9 mouse cellular contexts compared by ENCODE assay signal in the genomic region with DNA sequence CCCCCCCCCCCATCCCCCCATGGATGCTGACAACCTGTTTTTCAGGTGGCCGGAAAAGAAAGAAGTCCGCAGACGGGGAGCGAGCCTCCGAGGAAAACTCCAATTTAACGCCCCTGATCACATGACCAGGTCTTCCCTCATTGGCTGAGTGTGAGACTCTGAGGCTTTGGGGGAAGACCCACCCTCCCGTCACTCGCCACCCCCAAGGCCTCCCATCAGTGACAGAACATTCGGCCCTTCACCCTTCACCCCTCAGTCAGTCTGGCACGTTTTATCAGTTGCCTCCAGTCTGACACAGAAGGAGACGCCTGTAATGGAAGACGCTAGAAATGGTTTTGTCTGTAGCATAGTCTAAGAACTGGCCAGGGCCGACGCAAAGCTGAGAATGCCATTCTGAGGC. TPM values are rescaled to one million over a fixed set of nuclear protein-coding genes. Genes with fewer than 3 reads are reported as not detected.
A peak's percentile ranks its signal among the peaks of the same experiment; 100 is the strongest.
DNase-seq lines count a peak whose midpoint lies in the region; ATAC-seq and TF ChIP-seq lines count a peak whose summit lies in the region.
"Had no signal": no experiment of that assay in that cellular context is flagged by ENCODE, and none has a peak within 500 bp of the region (broad histone marks: within the 10 kb centered on the region; RNA-seq: fewer than 3 reads in every experiment).

No protein-coding gene starts in this region.

- TF ChIP-seq POLR2A in cerebellum, adult 2 months (IDR thresholded peaks at IDR 0.05; ENCODE audit: borderline replicate concordance, insufficient read depth, low read length) = no peak

- DNase-seq in kidney, postnatal 0 days (ENCODE audit: low spot score) = no peak
- DNase-seq in kidney, adult 9 months = no peak
- no peak for DNase-seq in forebrain, postnatal 0 days
- no peak for DNase-seq in stomach, postnatal 0 days (ENCODE audit: low spot score)
- no peak for DNase-seq in cerebellum, adult 2 months
- DNase-seq in right cerebral cortex, adult 2 months (ENCODE audit: low spot score in 2 of 2) = no peak
- no peak for DNase-seq in adrenal gland, postnatal 4 days (ENCODE audit: low spot score in 2 of 2)
- DNase-seq: cerebellum, adult 9-10 months had no signal

- H3K4me3 ChIP-seq in kidney, postnatal 0 days (replicated peaks; ENCODE audit: low read depth, low read length) = no peak overlapping the region
- H3K4me3 ChIP-seq in forebrain, postnatal 0 days (ENCODE audit: low read depth, low read length) = 0 out of 2 replicates have a peak overlapping the region, but pooled peaks have one; percentile 9
- peak overlapping the region; percentile 38 for H3K4me3 ChIP-seq in liver, embryonic 15.5 days (replicated peaks)
- peak overlapping the region; percentile 8; the same call in 1 of the 2 replicates for H3K4me3 ChIP-seq in stomach, postnatal 0 days (ENCODE audit: low read depth, low read length)
- H3K4me3 ChIP-seq in cerebellum, adult 2 months (replicated peaks; ENCODE audit: insufficient read depth, low read depth, low read length) = no peak overlapping the region

- 8% methylated on average over 14 of the region's 14 CpGs for WGBS in kidney, postnatal 0 days
- WGBS in forebrain, postnatal 0 days = 20% methylated on average over 14 of the region's 14 CpGs
- WGBS in liver, embryonic 15.5 days (ENCODE audit: insufficient replicate concordance) = 10% methylated on average over 14 of the region's 14 CpGs
- WGBS in stomach, postnatal 0 days = 15% methylated on average over 14 of the region's 14 CpGs
- 39% methylated on average over 14 of the region's 14 CpGs for WGBS in cerebellum, adult 2 months

- no peaks in the 10 kb centered on the region for H3K4me1 ChIP-seq in kidney, postnatal 0 days (replicated peaks; ENCODE audit: insufficient read depth, low read length)
- no peaks in the 10 kb centered on the region for H3K4me1 ChIP-seq in forebrain, postnatal 0 days (ENCODE audit: insufficient read depth)
- H3K4me1 ChIP-seq in liver, embryonic 15.5 days (replicated peaks) = peaks cover 33% of the 10 kb centered on the region
- no peaks in the 10 kb centered on the region for H3K4me1 ChIP-seq in stomach, postnatal 0 days (replicated peaks; ENCODE audit: control insufficient read depth, insufficient read depth)
- H3K4me1 ChIP-seq in cerebellum, adult 2 months (ENCODE audit: control insufficient read depth, insufficient read depth, low read length) = no peaks in the 10 kb centered on the region

- no peak for TF ChIP-seq EP300 in stomach, postnatal 0 days (optimal IDR thresholded peaks at IDR 0.05)

- no peak overlapping the region for H3K9ac ChIP-seq in kidney, postnatal 0 days (ENCODE audit: low read depth, low read length)
- no peak overlapping the region for H3K9ac ChIP-seq in forebrain, postnatal 0 days
- H3K9ac ChIP-seq in liver, embryonic 15.5 days = peak overlapping the region; percentile 30; the same call in 1 of the 2 replicates
- no peak overlapping the region for H3K9ac ChIP-seq in stomach, postnatal 0 days (ENCODE audit: low read length)

- H3K4me2 ChIP-seq in kidney, postnatal 0 days (ENCODE audit: low read length) = peak overlapping the region; percentile 48
- H3K4me2 ChIP-seq in forebrain, postnatal 0 days (ENCODE audit: low read depth) = peak overlapping the region; percentile 44
- peak overlapping the region; percentile 69 for H3K4me2 ChIP-seq in liver, embryonic 15.5 days
- H3K4me2 ChIP-seq in stomach, postnatal 0 days (replicated peaks; ENCODE audit: low read depth) = peak overlapping the region; percentile 34

- no peaks in the 10 kb centered on the region for H3K9me3 ChIP-seq in kidney, postnatal 0 days (replicated peaks; ENCODE audit: low read length)
- H3K9me3 ChIP-seq in forebrain, postnatal 0 days (ENCODE audit: low read length) = no peaks in the 10 kb centered on the region
- H3K9me3 ChIP-seq in liver, embryonic 15.5 days (replicated peaks) = no peaks in the 10 kb centered on the region
- no peaks in the 10 kb centered on the region for H3K9me3 ChIP-seq in stomach, postnatal 0 days (ENCODE audit: control insufficient read depth, low read length)

- no peak overlapping the region for H3K27ac ChIP-seq in kidney, postnatal 0 days
- no peak overlapping the region for H3K27ac ChIP-seq in forebrain, postnatal 0 days (ENCODE audit: low read depth, low read length)
- H3K27ac ChIP-seq in liver, embryonic 15.5 days (replicated peaks) = peak overlapping the region; percentile 65
- no peak overlapping the region for H3K27ac ChIP-seq in stomach, postnatal 0 days (replicated peaks)
- no peak overlapping the region for H3K27ac ChIP-seq in cerebellum, adult 2 months (ENCODE audit: insufficient read depth, low read length)

- no peak for ATAC-seq in kidney, postnatal 0 days (replicated peaks; ENCODE audit: low FRiP score, low read depth)
- ATAC-seq in forebrain, postnatal 0 days = no peak
- ATAC-seq in liver, embryonic 15.5 days (ENCODE audit: insufficient read depth) = peak; percentile 85
- no peak; the same call in 1 of the 2 replicates for ATAC-seq in stomach, postnatal 0 days (ENCODE audit: low FRiP score, low TSS enrichment)

- H3K36me3 ChIP-seq in kidney, postnatal 0 days (ENCODE audit: insufficient read depth, low read length) = no peaks in the 10 kb centered on the region; the same call in 1 of the 2 replicates
- peaks cover 17% of the 10 kb centered on the region for H3K36me3 ChIP-seq in forebrain, postnatal 0 days (ENCODE audit: insufficient read depth)
- peaks cover 15% of the 10 kb centered on the region for H3K36me3 ChIP-seq in liver, embryonic 15.5 days (replicated peaks)
- H3K36me3 ChIP-seq in stomach, postnatal 0 days (ENCODE audit: control insufficient read depth, insufficient read depth, low read length) = peaks cover 2% of the 10 kb centered on the region; the same call in 1 of the 2 replicates

- no peaks in the 10 kb centered on the region for H3K27me3 ChIP-seq in kidney, postnatal 0 days (ENCODE audit: insufficient read depth, low read length)
- no peaks in the 10 kb centered on the region for H3K27me3 ChIP-seq in forebrain, postnatal 0 days (ENCODE audit: insufficient read depth, low read length)
- peaks cover 6% of the 10 kb centered on the region; the same call in 1 of the 2 replicates for H3K27me3 ChIP-seq in liver, embryonic 15.5 days
- H3K27me3 ChIP-seq in stomach, postnatal 0 days (ENCODE audit: control insufficient read depth, insufficient read depth, low read length) = no peaks in the 10 kb centered on the region
- no peaks in the 10 kb centered on the region for H3K27me3 ChIP-seq in cerebellum, adult 2 months (ENCODE audit: control insufficient read depth, insufficient read depth, low read length)

- TF ChIP-seq CTCF in kidney, postnatal 0 days (IDR thresholded peaks at IDR 0.05; ENCODE audit: low read depth) = no peak
- TF ChIP-seq CTCF in forebrain, postnatal 0 days (IDR thresholded peaks at IDR 0.05; ENCODE audit: low read depth) = no peak
- TF ChIP-seq CTCF in stomach, postnatal 0 days (IDR thresholded peaks at IDR 0.05; ENCODE audit: low read depth) = no peak
- TF ChIP-seq CTCF in cerebellum, adult 2 months (IDR thresholded peaks at IDR 0.05; ENCODE audit: borderline replicate concordance, insufficient read depth, low read depth, low read length) = no peak

RNA-seq across cellular contexts. Expression of a gene that starts 29.5 kb away (rescaled TPM):
- 86.6 and 93.6 TPM in 2 replicates for polyA plus RNA-seq in kidney, postnatal 0 days (2015; fragmentation: Nextera tagmentation; extraction: Ambion mirVana)
- total RNA-seq in forebrain, postnatal 0 days (2014; rRNA removed) = 86.1 and 88.2 TPM in 2 replicates
- polyA plus RNA-seq in forebrain, postnatal 0 days (2015; fragmentation: Nextera tagmentation; extraction: Ambion mirVana) = 85.4 and 101 TPM in 2 replicates
- 19.8 and 22.3 TPM in 2 replicates for polyA plus RNA-seq in liver, embryonic 15.5 days (2015; fragmentation: Nextera tagmentation; extraction: Ambion mirVana)
- 49.3 and 51.1 TPM in 2 replicates for polyA plus RNA-seq in stomach, postnatal 0 days (2015; fragmentation: Nextera tagmentation; extraction: Ambion mirVana)
- polyA plus RNA-seq in cerebellum, adult 2 months (2012; rRNA removed) = 501 and 528 TPM in 2 replicates
- 10 to 100 TPM; 59.8 to 62.7 TPM for total RNA-seq in adrenal gland, postnatal 4 days (2021)

RNA-seq across cellular contexts. Expression of a gene that starts 54.7 kb away (rescaled TPM):
- 0.62 and 1.2 TPM in 2 replicates for polyA plus RNA-seq in kidney, postnatal 0 days (2015; fragmentation: Nextera tagmentation; extraction: Ambion mirVana)
- total RNA-seq in forebrain, postnatal 0 days (2014; rRNA removed) = 6.9 and 7.6 TPM in 2 replicates
- 1.7 and 2.1 TPM in 2 replicates for polyA plus RNA-seq in forebrain, postnatal 0 days (2015; fragmentation: Nextera tagmentation; extraction: Ambion mirVana)
- polyA plus RNA-seq in liver, embryonic 15.5 days (2015; fragmentation: Nextera tagmentation; extraction: Ambion mirVana) = 0.12 and 0.21 TPM in 2 replicates
- polyA plus RNA-seq in stomach, postnatal 0 days (2015; fragmentation: Nextera tagmentation; extraction: Ambion mirVana) = 0.47 and 0.56 TPM in 2 replicates
- 80.2 and 86.8 TPM in 2 replicates for polyA plus RNA-seq in cerebellum, adult 2 months (2012; rRNA removed)
- total RNA-seq in adrenal gland, postnatal 4 days (2021) = 1 to 10 TPM; 1.2 to 1.5 TPM

Comparison
In these comparisons a context has a peak if more than half of its experiments do, and no peak if none do; other contexts are left out.
1. H3K4me3 ChIP-seq: peak in forebrain, postnatal 0 days (single experiment), liver, embryonic 15.5 days (single experiment) and stomach, postnatal 0 days (single experiment); none in kidney, postnatal 0 days (single experiment) and cerebellum, adult 2 months (single experiment).
2. RNA of a gene that starts 54.7 kb away (polyA plus RNA-seq): 80.2 to 86.8 TPM in cerebellum, adult 2 months; 1.7 to 2.1 TPM in forebrain, postnatal 0 days, 0.62 to 1.2 TPM in kidney, postnatal 0 days, 0.47 to 0.56 TPM in stomach, postnatal 0 days and 0.12 to 0.21 TPM in liver, embryonic 15.5 days; every median in the first group is over 10 times any median in the second.
3. Peak in every context shown above with its lines, with median percentiles within 50 percentile points of each other: H3K4me2 ChIP-seq.